Mouse (Mus musculus): ENCODE results near the gene Gm9732. TPM values are rescaled to one million over a fixed set of nuclear protein-coding genes. Genes with fewer than 3 reads are reported as not detected.
"Not testable (repeated sequence)": the region's sequence is repeated elsewhere in the genome, so short reads cannot be mapped to it uniquely, and the experiment has no call there.

Gm9732 gene
- polyA plus RNA-seq, 1 experiment from 2014 or later, result not detected

DNA sequence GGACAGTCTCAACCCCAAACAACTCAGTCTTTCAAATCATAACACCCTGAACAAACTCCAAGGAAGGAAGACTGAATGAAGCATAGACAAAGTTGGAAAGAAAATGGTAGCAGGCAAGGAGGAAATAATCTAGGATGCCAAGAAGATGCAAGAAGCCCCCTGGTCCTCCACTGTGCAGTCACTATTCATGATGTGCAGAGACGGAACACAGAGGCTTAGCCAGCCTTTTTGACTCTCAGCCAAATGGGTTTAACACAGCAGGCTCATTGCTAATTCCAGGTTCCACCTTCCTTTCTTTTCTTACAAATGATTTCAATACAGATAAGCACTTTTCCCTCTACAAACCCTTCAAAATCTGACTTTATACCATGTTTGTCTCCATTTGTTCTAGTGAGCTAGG, 1.7 kb upstream of the Gm9732 start:
- H3K9ac ChIP-seq; H3K27ac ChIP-seq (ENCODE audit: low read depth); H3K9me3 ChIP-seq (ENCODE audit: low read depth, low read length); H3K36me3 ChIP-seq (ENCODE audit: insufficient read depth); H3K4me2 ChIP-seq; H3K4me3 ChIP-seq (ENCODE audit: low read depth, low read length); H3K27me3 ChIP-seq (ENCODE audit: insufficient read depth, low read length); DNase-seq; ATAC-seq (ENCODE audit: insufficient read depth); H3K4me1 ChIP-seq (ENCODE audit: insufficient read depth): not testable (repeated sequence)
- 75% methylated on average over 1 of the region's 1 CpGs for WGBS

DNA sequence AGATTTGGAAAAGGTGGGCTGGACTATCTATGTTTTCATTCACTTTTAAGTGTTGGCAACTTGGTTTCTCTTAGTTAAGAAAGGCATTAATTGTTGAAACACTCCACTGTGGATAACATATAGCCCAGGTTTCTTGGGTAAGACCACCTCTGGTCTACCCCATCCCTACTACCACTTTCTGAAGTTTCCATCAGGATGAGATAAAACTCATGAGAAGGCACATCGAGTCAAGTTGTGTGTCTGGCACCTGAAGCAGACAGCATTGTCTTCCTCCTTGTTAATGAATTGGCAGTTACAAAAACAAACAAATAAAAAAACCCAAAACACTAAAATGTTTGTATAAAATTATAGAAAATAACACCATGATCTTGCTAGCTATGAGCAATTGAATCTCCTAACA, 916 bp downstream of the Gm9732 start:
- not testable (repeated sequence) for H3K4me2 ChIP-seq; H3K9ac ChIP-seq; H3K4me1 ChIP-seq (ENCODE audit: insufficient read depth); H3K9me3 ChIP-seq (ENCODE audit: low read depth, low read length); H3K27ac ChIP-seq (ENCODE audit: low read depth); H3K4me3 ChIP-seq (ENCODE audit: low read depth, low read length); H3K36me3 ChIP-seq (ENCODE audit: insufficient read depth); H3K27me3 ChIP-seq (ENCODE audit: insufficient read depth, low read length); ATAC-seq (ENCODE audit: insufficient read depth); DNase-seq
- WGBS, result 74% methylated on average over 1 of the region's 1 CpGs

DNA sequence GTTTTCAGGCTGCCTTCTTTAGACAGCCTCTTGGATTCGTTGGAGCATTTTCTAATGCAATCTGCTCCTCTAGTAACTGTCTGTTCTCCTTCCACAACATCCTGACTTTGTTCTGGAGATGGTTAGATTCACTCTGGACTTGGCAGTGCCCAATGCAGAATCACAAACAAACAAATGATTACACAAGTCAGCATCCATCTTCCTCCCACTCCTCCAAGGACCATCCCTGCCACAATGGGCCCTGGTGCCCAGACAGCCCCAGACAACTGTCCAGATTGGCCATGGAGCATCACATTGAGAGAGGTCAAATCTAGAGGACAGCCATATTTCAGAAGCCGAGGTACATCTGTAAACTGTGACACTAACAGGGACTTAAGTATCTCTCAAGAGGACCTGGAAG, 2.6 kb downstream of the Gm9732 start:
- H3K27me3 ChIP-seq (ENCODE audit: insufficient read depth, low read length); H3K4me3 ChIP-seq (ENCODE audit: low read depth, low read length); H3K4me1 ChIP-seq (ENCODE audit: insufficient read depth); H3K9ac ChIP-seq; H3K27ac ChIP-seq (ENCODE audit: low read depth); H3K9me3 ChIP-seq (ENCODE audit: low read depth, low read length); H3K36me3 ChIP-seq (ENCODE audit: insufficient read depth); H3K4me2 ChIP-seq; DNase-seq; ATAC-seq (ENCODE audit: insufficient read depth): not testable (repeated sequence)
- 61% methylated on average over 2 of the region's 2 CpGs for WGBS

DNA sequence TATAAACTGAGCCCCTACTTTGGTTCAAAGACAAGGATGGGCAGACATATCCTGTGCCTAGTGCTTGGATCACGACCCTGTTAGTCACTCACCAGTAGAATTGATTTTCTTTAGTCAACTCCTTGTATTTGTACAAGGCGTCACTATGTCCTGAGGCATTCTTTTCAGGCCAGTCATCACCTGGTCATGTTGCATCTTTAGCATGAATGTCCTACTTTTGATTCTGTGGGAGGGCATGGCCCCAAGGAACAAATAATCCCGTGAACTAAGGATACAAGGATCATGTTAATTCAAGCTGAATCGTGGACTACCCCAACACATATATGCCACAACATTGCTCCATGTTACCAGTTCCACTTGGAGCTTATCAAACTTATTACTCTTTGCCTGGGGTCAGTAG, 3.3 kb downstream of the Gm9732 start:
- not testable (repeated sequence) for H3K9ac ChIP-seq; ATAC-seq (ENCODE audit: insufficient read depth); H3K4me1 ChIP-seq (ENCODE audit: insufficient read depth); H3K27ac ChIP-seq (ENCODE audit: low read depth); H3K27me3 ChIP-seq (ENCODE audit: insufficient read depth, low read length); H3K4me2 ChIP-seq; DNase-seq; H3K9me3 ChIP-seq (ENCODE audit: low read depth, low read length); H3K36me3 ChIP-seq (ENCODE audit: insufficient read depth); H3K4me3 ChIP-seq (ENCODE audit: low read depth, low read length)
- WGBS, result 53% methylated on average over 4 of the region's 4 CpGs

DNA sequence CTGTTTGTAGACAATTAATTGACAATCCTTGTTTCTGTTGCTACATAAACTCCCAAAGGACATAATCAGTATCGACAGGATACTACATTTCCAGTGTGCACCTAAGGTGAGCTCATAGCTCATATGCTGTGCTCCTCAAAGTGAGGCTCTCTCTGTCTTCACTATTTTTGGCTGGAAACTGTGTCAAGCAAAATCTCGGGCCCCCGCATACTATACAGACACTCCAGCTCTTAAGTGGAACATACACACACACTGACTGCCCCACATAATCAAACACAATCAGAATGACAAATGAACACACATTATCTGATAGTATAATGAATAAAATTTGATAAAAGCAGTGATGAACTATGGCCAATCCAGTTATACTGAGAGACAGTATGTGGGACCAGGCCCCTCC, 3.8 kb downstream of the Gm9732 start:
- H3K9me3 ChIP-seq (ENCODE audit: low read depth, low read length); DNase-seq; ATAC-seq (ENCODE audit: insufficient read depth); H3K36me3 ChIP-seq (ENCODE audit: insufficient read depth); H3K4me2 ChIP-seq; H3K4me3 ChIP-seq (ENCODE audit: low read depth, low read length); H3K4me1 ChIP-seq (ENCODE audit: insufficient read depth); H3K27ac ChIP-seq (ENCODE audit: low read depth); H3K9ac ChIP-seq; H3K27me3 ChIP-seq (ENCODE audit: insufficient read depth, low read length): not testable (repeated sequence)
- 84% methylated on average over 3 of the region's 3 CpGs for WGBS

DNA sequence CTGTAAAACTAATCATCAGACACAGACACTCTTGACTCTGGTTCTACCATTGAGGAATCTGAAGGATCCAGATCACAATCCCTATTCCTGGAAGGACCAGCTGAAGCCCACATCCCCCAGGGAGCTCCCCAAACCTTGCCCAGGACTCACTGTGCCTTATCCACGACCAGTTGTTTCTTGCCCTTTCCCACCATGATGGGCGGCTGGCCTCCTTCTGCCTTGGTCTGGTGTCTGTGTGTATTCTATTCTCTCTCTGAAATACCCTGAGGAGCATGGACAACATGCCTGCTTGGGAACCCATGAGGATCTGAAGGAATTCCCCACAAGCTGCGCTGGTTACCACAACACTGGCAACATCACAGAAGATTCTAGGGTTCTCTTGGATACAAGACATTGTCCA, 18.7 kb downstream of the Gm9732 start, which contains the start of gene Gm8127:
TSS of gene Gm8127 (minus strand) at position 330 of the 400 bp plus-strand sequence.
- ATAC-seq (ENCODE audit: insufficient read depth); H3K4me2 ChIP-seq; H3K4me1 ChIP-seq (ENCODE audit: insufficient read depth); H3K36me3 ChIP-seq (ENCODE audit: insufficient read depth); H3K9ac ChIP-seq; H3K27ac ChIP-seq (ENCODE audit: low read depth); DNase-seq; H3K9me3 ChIP-seq (ENCODE audit: low read depth, low read length); H3K27me3 ChIP-seq (ENCODE audit: insufficient read depth, low read length); H3K4me3 ChIP-seq (ENCODE audit: low read depth, low read length): not testable (repeated sequence)
- WGBS, result 76% methylated on average over 3 of the region's 3 CpGs

DNA sequence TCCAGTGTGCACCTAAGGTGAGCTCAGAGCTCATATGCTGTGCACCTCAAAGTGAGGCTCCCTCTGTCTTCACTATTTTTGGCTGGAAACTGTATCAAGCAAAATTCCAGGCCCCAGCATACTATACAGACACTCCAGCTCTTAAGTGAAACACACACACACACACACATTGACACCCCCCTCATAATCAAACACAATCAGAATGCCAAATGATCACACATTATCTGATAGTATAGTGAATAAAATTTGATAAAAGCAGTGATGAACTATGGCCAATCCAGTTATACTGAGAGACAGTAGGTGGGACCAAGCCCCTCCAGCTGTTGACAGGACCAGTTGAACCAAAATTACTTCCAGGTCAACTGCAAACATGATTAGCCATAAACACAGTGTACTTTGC, 44.7 kb downstream of the Gm9732 start:
- H3K36me3 ChIP-seq (ENCODE audit: insufficient read depth); ATAC-seq (ENCODE audit: insufficient read depth); H3K27me3 ChIP-seq (ENCODE audit: insufficient read depth, low read length); H3K9me3 ChIP-seq (ENCODE audit: low read depth, low read length); H3K4me1 ChIP-seq (ENCODE audit: insufficient read depth); H3K4me2 ChIP-seq; H3K27ac ChIP-seq (ENCODE audit: low read depth); DNase-seq; H3K4me3 ChIP-seq (ENCODE audit: low read depth, low read length); H3K9ac ChIP-seq: not testable (repeated sequence)

DNA sequence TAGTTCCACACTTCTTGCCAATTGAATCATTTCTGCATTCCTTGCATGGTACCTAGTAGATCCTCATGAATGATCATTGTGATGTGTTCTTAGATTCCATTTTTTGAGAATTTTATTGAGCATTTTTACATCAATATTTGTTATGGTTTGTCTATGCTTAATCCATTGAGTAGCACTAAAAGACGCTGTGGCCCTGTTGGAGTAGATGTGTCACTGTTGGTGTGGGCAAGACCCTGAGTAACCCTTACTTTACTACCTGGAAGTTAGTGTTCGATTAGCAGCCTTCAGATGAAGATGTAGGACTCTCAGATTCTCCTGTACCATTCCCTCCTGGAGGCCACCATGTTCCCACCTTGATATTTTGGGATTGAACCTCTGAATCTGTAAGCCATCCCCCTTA, 53.8 kb downstream of the Gm9732 start:
- not testable (repeated sequence) for H3K4me3 ChIP-seq (ENCODE audit: low read depth, low read length); DNase-seq; H3K9me3 ChIP-seq (ENCODE audit: low read depth, low read length); H3K27ac ChIP-seq (ENCODE audit: low read depth); H3K36me3 ChIP-seq (ENCODE audit: insufficient read depth); H3K4me2 ChIP-seq; H3K4me1 ChIP-seq (ENCODE audit: insufficient read depth); H3K9ac ChIP-seq; ATAC-seq (ENCODE audit: insufficient read depth); H3K27me3 ChIP-seq (ENCODE audit: insufficient read depth, low read length)
- 56% methylated on average over 2 of the region's 2 CpGs for WGBS

DNA sequence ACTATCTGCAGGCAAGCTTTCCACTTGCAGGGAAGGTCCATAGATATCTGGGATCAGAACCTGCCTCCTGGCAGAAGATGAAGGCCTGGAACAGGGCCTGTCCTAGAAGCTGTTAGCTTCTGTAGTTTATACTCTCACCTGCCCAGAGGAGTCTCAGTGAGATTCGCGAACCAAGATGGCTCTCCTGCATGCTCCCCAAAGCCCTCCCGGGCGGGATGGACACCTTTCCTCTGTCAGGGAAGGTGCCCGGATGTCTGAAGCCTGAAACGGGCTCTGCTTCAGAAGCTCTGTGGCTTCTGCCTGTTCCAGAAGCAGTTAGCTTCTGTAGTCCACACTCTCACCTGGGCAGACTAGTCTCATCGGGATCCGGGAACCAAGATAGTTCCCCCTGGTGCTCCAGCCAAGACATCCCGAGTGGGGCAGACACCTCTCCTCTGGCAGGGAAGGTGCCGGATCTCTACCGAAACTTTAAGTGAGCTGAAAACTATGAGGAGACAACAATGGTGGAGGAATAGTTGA, 56.6 kb downstream of the Gm9732 start:
- not testable (repeated sequence) for H3K27ac ChIP-seq (ENCODE audit: low read depth); H3K36me3 ChIP-seq (ENCODE audit: insufficient read depth); H3K27me3 ChIP-seq (ENCODE audit: insufficient read depth, low read length); H3K9ac ChIP-seq; DNase-seq; H3K4me1 ChIP-seq (ENCODE audit: insufficient read depth); ATAC-seq (ENCODE audit: insufficient read depth); H3K4me2 ChIP-seq; H3K4me3 ChIP-seq (ENCODE audit: low read depth, low read length); H3K9me3 ChIP-seq (ENCODE audit: low read depth, low read length)
- WGBS, result 90% methylated on average over 9 of the region's 11 CpGs

DNA sequence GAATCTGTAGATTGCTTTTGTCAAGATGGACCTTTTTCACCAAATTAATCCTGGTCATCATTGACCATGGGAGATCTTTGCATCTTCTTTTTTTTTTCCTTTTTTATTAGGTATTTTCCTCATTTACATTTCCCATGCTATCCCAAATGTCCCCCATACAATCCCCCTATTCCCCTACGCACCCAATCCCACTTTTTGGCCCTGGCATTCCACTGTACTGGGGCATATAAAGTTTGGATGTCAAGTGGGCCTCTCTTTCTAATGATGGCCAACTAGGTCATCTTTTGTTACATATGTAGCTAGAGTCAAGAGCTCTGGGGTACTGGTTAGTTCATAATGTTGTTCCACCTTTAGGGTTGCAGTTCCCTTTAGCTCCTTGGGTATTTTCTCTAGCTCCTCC, 62.8 kb downstream of the Gm9732 start:
- not testable (repeated sequence) for H3K9me3 ChIP-seq (ENCODE audit: low read depth, low read length); DNase-seq; H3K4me1 ChIP-seq (ENCODE audit: insufficient read depth); H3K9ac ChIP-seq; H3K27me3 ChIP-seq (ENCODE audit: insufficient read depth, low read length); H3K36me3 ChIP-seq (ENCODE audit: insufficient read depth); H3K27ac ChIP-seq (ENCODE audit: low read depth); H3K4me3 ChIP-seq (ENCODE audit: low read depth, low read length); ATAC-seq (ENCODE audit: insufficient read depth); H3K4me2 ChIP-seq
- WGBS, result 52% methylated on average over 1 of the region's 1 CpGs

DNA sequence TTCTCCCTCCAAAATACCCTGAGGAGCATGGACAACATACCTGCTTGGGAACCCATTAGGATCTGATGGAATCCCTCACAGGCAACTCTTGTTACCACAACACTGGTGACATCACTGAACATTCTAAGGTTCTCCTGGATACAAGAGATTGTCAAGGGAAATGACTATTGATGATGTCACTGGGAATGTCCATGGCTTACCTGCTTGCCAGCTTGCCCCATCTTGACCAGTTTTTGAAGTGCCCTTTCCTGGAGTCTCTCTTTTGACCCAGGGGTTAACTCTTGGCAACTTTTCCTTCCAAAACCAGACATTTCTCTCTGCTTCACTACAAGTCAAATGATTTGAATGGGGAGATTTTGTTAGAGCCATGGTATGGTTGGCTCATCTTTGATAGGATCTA, 72.9 kb downstream of the Gm9732 start, which contains the start of gene 1700001F09Rik:
TSS of gene 1700001F09Rik (minus strand) at position 101 of the 400 bp plus-strand sequence.
- DNase-seq; ATAC-seq (ENCODE audit: insufficient read depth); H3K4me1 ChIP-seq (ENCODE audit: insufficient read depth); H3K9me3 ChIP-seq (ENCODE audit: low read depth, low read length); H3K9ac ChIP-seq; H3K4me2 ChIP-seq; H3K4me3 ChIP-seq (ENCODE audit: low read depth, low read length); H3K27ac ChIP-seq (ENCODE audit: low read depth); H3K27me3 ChIP-seq (ENCODE audit: insufficient read depth, low read length); H3K36me3 ChIP-seq (ENCODE audit: insufficient read depth): not testable (repeated sequence)

Data from lung, embryonic 14.5 days (tissue).